Mouse (Mus musculus): ENCODE data around the gene Hoxa7. TPM values are rescaled to one million over a fixed set of nuclear protein-coding genes. Genes with fewer than 3 reads are reported as not detected.

Hoxa7 gene
- polyA plus RNA-seq, 1 experiment from 2014 or later = 14.7 TPM

- Histone ChIP-seq H3K36me3 (ENCODE audit: control insufficient read depth, insufficient read depth, low read length) (peaks cover 2% of the 10 kb centered on the region), H3K9ac (ENCODE audit: low read length) (peak overlapping the region; percentile 100), H3K4me1 (ENCODE audit: control insufficient read depth, insufficient read depth, low read length) (no peaks in the 10 kb centered on the region; the same call in 1 of the 2 replicates), H3K4me3 (ENCODE audit: low read depth, low read length) (peak overlapping the region; percentile 99), H3K9me3 (ENCODE audit: control insufficient read depth, low read length) (no peaks in the 10 kb centered on the region), H3K27me3 (ENCODE audit: control insufficient read depth, insufficient read depth, low read length) (no peaks in the 10 kb centered on the region), H3K27ac (replicated peaks; ENCODE audit: low read depth, low read length) (peak overlapping the region; percentile 99), H3K4me2 (ENCODE audit: low read depth, severe bottlenecking) (peak overlapping the region; percentile 75)
- peak; percentile 74 for DNase-seq (ENCODE audit: low spot score)
- ATAC-seq (ENCODE audit: insufficient number of reproducible peaks, low FRiP score, low TSS enrichment, low read depth) = no peak
- under 1% methylated on average over 61 of the region's 70 CpGs for WGBS
Measured at GRCm38 (mm10) chr6:52233546-52234427, 12.1 kb upstream of the Hoxa7 start.

DNA sequence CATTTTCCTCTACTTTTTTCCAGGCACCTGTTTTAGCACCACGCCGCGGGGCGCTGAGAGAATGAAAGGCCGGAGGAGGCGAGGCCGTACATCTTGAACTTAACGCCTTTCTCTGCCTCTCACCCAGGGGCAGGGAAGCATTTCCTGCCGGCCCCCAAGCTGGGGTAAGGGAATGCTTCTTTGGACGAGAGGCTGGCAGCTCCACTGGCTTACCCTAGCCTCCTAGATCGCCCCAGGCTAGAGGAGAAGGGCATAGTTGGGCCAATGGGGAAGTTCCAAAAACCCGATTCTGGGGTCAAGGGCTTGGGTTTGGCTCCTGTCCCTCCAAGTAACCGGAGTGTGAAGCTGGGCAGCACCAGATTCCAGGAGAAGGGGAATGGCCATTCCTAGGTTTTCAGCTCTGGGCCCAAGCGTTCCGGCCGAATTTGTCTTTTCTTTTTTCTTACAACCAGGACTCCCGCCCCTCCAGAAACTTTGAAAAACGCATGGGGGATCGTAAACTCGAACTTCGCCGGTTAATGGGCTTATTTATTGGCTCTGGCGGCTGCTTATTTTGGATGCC lies 11.4 kb upstream of the Hoxa7 start:
- H3K9me3 ChIP-seq (ENCODE audit: control insufficient read depth, low read length) = no peaks in the 10 kb centered on the region
- peak overlapping the region; percentile 75 for H3K4me2 ChIP-seq (ENCODE audit: low read depth, severe bottlenecking)
- no peak for ATAC-seq (ENCODE audit: insufficient number of reproducible peaks, low FRiP score, low TSS enrichment, low read depth)
- H3K27ac ChIP-seq (replicated peaks; ENCODE audit: low read depth, low read length) = peak overlapping the region; percentile 99
- H3K4me3 ChIP-seq (ENCODE audit: low read depth, low read length) = peak overlapping the region; percentile 99
- under 1% methylated on average over 23 of the region's 23 CpGs for WGBS
- DNase-seq (ENCODE audit: low spot score) = peak; percentile 72
- H3K36me3 ChIP-seq (ENCODE audit: control insufficient read depth, insufficient read depth, low read length) = peaks cover 2% of the 10 kb centered on the region
- no peaks in the 10 kb centered on the region for H3K27me3 ChIP-seq (ENCODE audit: control insufficient read depth, insufficient read depth, low read length)
- H3K4me1 ChIP-seq (ENCODE audit: control insufficient read depth, insufficient read depth, low read length) = no peaks in the 10 kb centered on the region; the same call in 1 of the 2 replicates
- peak overlapping the region; percentile 100 for H3K9ac ChIP-seq (ENCODE audit: low read length)

DNA sequence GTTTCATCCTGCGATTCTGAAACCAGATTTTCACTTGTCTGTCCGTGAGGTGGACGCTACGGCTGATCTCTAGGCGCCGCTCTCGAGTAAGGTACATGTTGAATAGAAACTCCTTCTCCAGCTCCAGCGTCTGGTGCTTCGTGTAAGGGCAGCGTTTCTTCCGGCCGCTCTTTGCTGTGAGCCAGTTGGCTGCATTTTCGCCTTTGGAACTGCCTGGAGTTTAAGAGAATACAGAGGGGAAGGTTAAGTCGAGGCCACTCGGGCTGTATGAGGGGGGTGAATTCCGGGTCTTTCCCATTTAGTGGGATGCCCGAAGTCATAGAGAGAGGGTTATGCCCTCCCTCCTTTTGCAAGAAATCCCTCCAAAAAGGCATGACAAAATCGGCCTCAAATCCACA lies 10.9 kb upstream of the Hoxa7 start:
- DNase-seq (ENCODE audit: low spot score) (peak; percentile 73), ATAC-seq (ENCODE audit: insufficient number of reproducible peaks, low FRiP score, low TSS enrichment, low read depth) (no peak)
- Histone ChIP-seq H3K36me3 (ENCODE audit: control insufficient read depth, insufficient read depth, low read length) (peaks cover 2% of the 10 kb centered on the region), H3K9me3 (ENCODE audit: control insufficient read depth, low read length) (no peaks in the 10 kb centered on the region), H3K4me2 (ENCODE audit: low read depth, severe bottlenecking) (peak overlapping the region; percentile 75), H3K27me3 (ENCODE audit: control insufficient read depth, insufficient read depth, low read length) (no peaks in the 10 kb centered on the region), H3K4me1 (ENCODE audit: control insufficient read depth, insufficient read depth, low read length) (no peaks in the 10 kb centered on the region; the same call in 1 of the 2 replicates), H3K4me3 (ENCODE audit: low read depth, low read length) (peak overlapping the region; percentile 99), H3K27ac (replicated peaks; ENCODE audit: low read depth, low read length) (peak overlapping the region; percentile 99), H3K9ac (ENCODE audit: low read length) (peak overlapping the region; percentile 100)
- WGBS = under 1% methylated on average over 18 of the region's 18 CpGs

- Histone ChIP-seq H3K4me1 (ENCODE audit: control insufficient read depth, insufficient read depth, low read length) (peaks cover under 1% of the 10 kb centered on the region; the same call in 1 of the 2 replicates), H3K4me2 (ENCODE audit: low read depth, severe bottlenecking) (peak overlapping the region; percentile 75), H3K4me3 (ENCODE audit: low read depth, low read length) (peak overlapping the region; percentile 99), H3K27ac (replicated peaks; ENCODE audit: low read depth, low read length) (peak overlapping the region; percentile 99), H3K9me3 (ENCODE audit: control insufficient read depth, low read length) (no peaks in the 10 kb centered on the region), H3K36me3 (ENCODE audit: control insufficient read depth, insufficient read depth, low read length) (peaks cover 2% of the 10 kb centered on the region), H3K27me3 (ENCODE audit: control insufficient read depth, insufficient read depth, low read length) (no peaks in the 10 kb centered on the region), H3K9ac (ENCODE audit: low read length) (peak overlapping the region; percentile 100)
- DNase-seq (ENCODE audit: low spot score) (peak; percentile 76), ATAC-seq (ENCODE audit: insufficient number of reproducible peaks, low FRiP score, low TSS enrichment, low read depth) (no peak)
- under 1% methylated on average over 18 of the region's 18 CpGs for WGBS
Measured at GRCm38 (mm10) chr6:52231885-52232567, 10.4 kb upstream of the Hoxa7 start.

DNA sequence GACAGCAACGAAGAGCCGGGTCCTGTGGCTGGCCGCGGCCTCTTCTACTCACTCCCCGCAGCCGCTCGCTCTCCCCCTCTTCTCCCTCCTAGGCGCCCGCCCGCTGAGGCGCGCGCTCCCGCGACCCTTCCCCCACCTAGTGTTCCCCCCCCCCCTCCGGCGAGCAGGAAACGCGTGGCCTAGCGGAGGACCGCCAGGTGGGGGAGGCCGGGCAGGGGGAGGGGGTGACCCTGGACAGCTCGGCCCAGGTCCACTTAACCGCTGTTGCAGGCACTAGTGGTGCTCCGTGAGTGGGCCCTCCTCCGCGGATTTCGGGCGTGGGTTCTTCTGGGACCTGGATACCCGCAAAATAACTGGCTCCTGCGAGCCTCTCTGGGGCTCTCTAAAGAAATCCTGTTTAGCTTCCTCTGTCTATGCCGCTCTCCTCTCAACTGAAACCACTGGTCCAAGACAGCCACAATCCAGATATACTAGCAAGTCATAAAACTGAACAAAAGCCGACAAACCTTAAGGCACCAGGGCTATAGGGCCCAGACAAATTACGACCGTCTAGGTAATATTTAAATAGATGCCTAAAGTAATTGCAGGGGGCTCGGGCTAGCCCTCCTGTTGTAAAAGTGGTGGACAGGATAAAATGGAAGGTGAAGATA lies 9.0 kb upstream of the Hoxa7 start, which contains the start of gene Hoxa9:
TSS of gene Hoxa9 (minus strand) at position 574 of the 650 bp plus-strand sequence.
- H3K27me3 ChIP-seq (ENCODE audit: control insufficient read depth, insufficient read depth, low read length) = no peaks in the 10 kb centered on the region
- H3K4me2 ChIP-seq (ENCODE audit: low read depth, severe bottlenecking) = peak within 1 kb of the TSS; percentile 93
- under 1% methylated on average over 25 of the region's 36 CpGs for WGBS
- H3K36me3 ChIP-seq (ENCODE audit: control insufficient read depth, insufficient read depth, low read length) = peaks cover 2% of the 10 kb centered on the region
- H3K9ac ChIP-seq (ENCODE audit: low read length) = peak within 1 kb of the TSS; percentile 100
- H3K27ac ChIP-seq (replicated peaks; ENCODE audit: low read depth, low read length) = peak within 1 kb of the TSS; percentile 99
- H3K4me3 ChIP-seq (ENCODE audit: low read depth, low read length) = peak within 1 kb of the TSS; percentile 99
- ATAC-seq (ENCODE audit: insufficient number of reproducible peaks, low FRiP score, low TSS enrichment, low read depth) = peak; percentile 64
- peak; percentile 73 for DNase-seq (ENCODE audit: low spot score)
- H3K9me3 ChIP-seq (ENCODE audit: control insufficient read depth, low read length) = no peaks in the 10 kb centered on the region
- H3K4me1 ChIP-seq (ENCODE audit: control insufficient read depth, insufficient read depth, low read length) = peaks cover 4% of the 10 kb centered on the region; the same call in 1 of the 2 replicates

GRCm38 (mm10) chr6:52229558-52230416 lies 8.1 kb upstream of the Hoxa7 start:
- H3K27me3 ChIP-seq (ENCODE audit: control insufficient read depth, insufficient read depth, low read length) = no peaks in the 10 kb centered on the region
- DNase-seq (ENCODE audit: low spot score) = peak; percentile 74
- H3K27ac ChIP-seq (replicated peaks; ENCODE audit: low read depth, low read length) = peak overlapping the region; percentile 99
- peak overlapping the region; percentile 99 for H3K4me3 ChIP-seq (ENCODE audit: low read depth, low read length)
- ATAC-seq (ENCODE audit: insufficient number of reproducible peaks, low FRiP score, low TSS enrichment, low read depth) = no peak
- peak overlapping the region; percentile 100 for H3K9ac ChIP-seq (ENCODE audit: low read length)
- WGBS = under 1% methylated on average over 44 of the region's 44 CpGs
- H3K4me1 ChIP-seq (ENCODE audit: control insufficient read depth, insufficient read depth, low read length) = peaks cover 4% of the 10 kb centered on the region; the same call in 1 of the 2 replicates
- peaks cover 2% of the 10 kb centered on the region for H3K36me3 ChIP-seq (ENCODE audit: control insufficient read depth, insufficient read depth, low read length)
- H3K9me3 ChIP-seq (ENCODE audit: control insufficient read depth, low read length) = no peaks in the 10 kb centered on the region
- peak overlapping the region; percentile 93 for H3K4me2 ChIP-seq (ENCODE audit: low read depth, severe bottlenecking)
